Mouse (Mus musculus) small intestine, adult 2 months (tissue): ENCODE measurements around the gene Magi1. TPM values are rescaled to one million over a fixed set of nuclear protein-coding genes. Genes with fewer than 3 reads are reported as not detected.

ENCODE experiments used
- H3K27ac ChIP-seq: fragments of 200-500 bp; 2 replicates; pipeline ENCODE4 v1.5.1; 2012; ENCODE audit warnings: low read depth, low read length, control low read depth, inconsistent platforms; ENCODE audit not compliant: insufficient read depth
- H3K27me3 ChIP-seq: fragments of 200-500 bp; 2 replicates; pipeline ENCODE4 v1.6.1; 2012; ENCODE audit warnings: mild to moderate bottlenecking, moderate library complexity, low read length, inconsistent platforms; ENCODE audit not compliant: control insufficient read depth, insufficient read depth
- H3K36me3 ChIP-seq: fragments of 200-500 bp; 2 replicates; pipeline ENCODE4 v1.6.1; 2012; ENCODE audit warnings: mild to moderate bottlenecking, low read length, control low read depth, inconsistent platforms; ENCODE audit not compliant: control insufficient read depth, insufficient read depth
- H3K4me1 ChIP-seq: fragments of 200-500 bp; 2 replicates; pipeline ENCODE4 v1.6.1; 2012; ENCODE audit warnings: low read length, inconsistent platforms, mixed read lengths; ENCODE audit not compliant: control insufficient read depth, insufficient read depth, insufficient read length
- H3K4me3 ChIP-seq: fragments of 200-500 bp; 2 replicates; pipeline ENCODE4 v1.5.1; 2012; ENCODE audit warnings: low read depth, mild to moderate bottlenecking, control low read depth, inconsistent platforms, low read length, moderate library complexity
- CTCF ChIP-seq: fragments of 200-500 bp; IDR thresholded peaks from 2 replicates; pipeline ENCODE4 v1.5.1; 2012; ENCODE audit warnings: low read depth, mild to moderate bottlenecking, control low read depth, inconsistent platforms, low read length, moderate library complexity, mixed read lengths; ENCODE audit not compliant: insufficient replicate concordance, insufficient read length; ENCODE audit errors: extremely low read depth
- POLR2A ChIP-seq: fragments of 200-500 bp; IDR thresholded peaks from 2 replicates; pipeline ENCODE4 v1.6.1; 2012; ENCODE audit warnings: low read depth, mild to moderate bottlenecking, control low read depth, inconsistent platforms, low read length, moderate library complexity
- WGBS: fragments of 180-500 bp; shearing (Covaris S2); methylation state at CpG from one replicate; pipeline ENCODE4 v1.1.7; 2018; 5-methylcytosine and 5-hydroxymethylcytosine counted together
- polyA plus RNA-seq: library from polyadenylated mRNA; depleted of rRNA; stranded (reverse); fragments of >200 nt; gene quantifications from 2 replicates; pipeline ENCODE4 v1.2.3, GENCODE M21; 2012

Gene Magi1
- polyA plus RNA-seq, 1 experiment, result 7.0 TPM

GRCm38 (mm10) chr6:93923972-93924371 is 359.7 kb downstream of the Magi1 start:
- WGBS, result 84% methylated on average over 3 of the region's 3 CpGs
- no peak overlapping the region for H3K4me3 ChIP-seq
- H3K36me3 ChIP-seq, result no peaks in the 10 kb centered on the region
- no peaks in the 10 kb centered on the region for H3K27me3 ChIP-seq
- H3K4me1 ChIP-seq, result no peaks in the 10 kb centered on the region
- TF ChIP-seq CTCF, result no peak
- TF ChIP-seq POLR2A, result no peak
- H3K27ac ChIP-seq, result no peak overlapping the region

- no peaks in the 10 kb centered on the region for H3K27me3 ChIP-seq
- no peaks in the 10 kb centered on the region for H3K36me3 ChIP-seq
- no peak overlapping the region for H3K27ac ChIP-seq
- 87% methylated on average over 5 of the region's 5 CpGs for WGBS
- H3K4me1 ChIP-seq, result no peaks in the 10 kb centered on the region
- no peak overlapping the region for H3K4me3 ChIP-seq
- TF ChIP-seq POLR2A (no peak), CTCF (no peak)
Observed at GRCm38 (mm10) chr6:93923351-93923750, 360.4 kb downstream of the Magi1 start.

GRCm38 (mm10) chr6:93922931-93923330 is 360.8 kb downstream of the Magi1 start:
- 79% methylated on average over 7 of the region's 7 CpGs for WGBS
- H3K36me3 ChIP-seq, result no peaks in the 10 kb centered on the region
- no peaks in the 10 kb centered on the region for H3K4me1 ChIP-seq
- H3K4me3 ChIP-seq, result no peak overlapping the region
- TF ChIP-seq CTCF, result no peak
- TF ChIP-seq POLR2A, result no peak
- no peaks in the 10 kb centered on the region for H3K27me3 ChIP-seq
- no peak overlapping the region for H3K27ac ChIP-seq

- Histone ChIP-seq H3K27me3 (no peaks in the 10 kb centered on the region), H3K27ac (no peak overlapping the region), H3K4me1 (peaks cover 3% of the 10 kb centered on the region; the same call in 1 of the 2 replicates), H3K4me3 (no peak overlapping the region), H3K36me3 (no peaks in the 10 kb centered on the region)
- 47% methylated on average over 22 of the region's 22 CpGs for WGBS
- TF ChIP-seq POLR2A (no peak), CTCF (no peak)
Observed at GRCm38 (mm10) chr6:93913226-93913861, 370.4 kb downstream of the Magi1 start.

- H3K27ac ChIP-seq, result no peak overlapping the region
- WGBS, result 14% methylated on average over 20 of the region's 20 CpGs
- no peaks in the 10 kb centered on the region for H3K27me3 ChIP-seq
- H3K4me3 ChIP-seq, result no peak overlapping the region
- no peaks in the 10 kb centered on the region for H3K36me3 ChIP-seq
- TF ChIP-seq POLR2A (no peak), CTCF (no peak)
- H3K4me1 ChIP-seq, result peaks cover 3% of the 10 kb centered on the region; the same call in 1 of the 2 replicates
Observed at GRCm38 (mm10) chr6:93912582-93913225, 371.0 kb downstream of the Magi1 start.

- Histone ChIP-seq H3K4me3 (no peak overlapping the region), H3K4me1 (peaks cover 3% of the 10 kb centered on the region; the same call in 1 of the 2 replicates), H3K27me3 (no peaks in the 10 kb centered on the region), H3K27ac (no peak overlapping the region), H3K36me3 (no peaks in the 10 kb centered on the region)
- TF ChIP-seq POLR2A, result no peak
- TF ChIP-seq CTCF, result no peak
- WGBS, result 61% methylated on average over 8 of the region's 8 CpGs
Observed at GRCm38 (mm10) chr6:93912003-93912581, 371.6 kb downstream of the Magi1 start.

GRCm38 (mm10) chr6:93911420-93911819 is 372.3 kb downstream of the Magi1 start:
- 90% methylated on average over 2 of the region's 2 CpGs for WGBS

More at GRCm38 (mm10) chr6:93911420-93911819, 372.3 kb downstream of the Magi1 start:
- no peak overlapping the region for H3K27ac ChIP-seq
- no peaks in the 10 kb centered on the region for H3K27me3 ChIP-seq
- H3K36me3 ChIP-seq, result no peaks in the 10 kb centered on the region
- no peak overlapping the region for H3K4me3 ChIP-seq
- TF ChIP-seq POLR2A (no peak), CTCF (no peak)
- H3K4me1 ChIP-seq, result peaks cover 3% of the 10 kb centered on the region; the same call in 1 of the 2 replicates
